Mouse (Mus musculus) lung, adult 2 months (tissue): ENCODE measurements at regions not wholly inside any gene's neighbourhood (a gene's known extent, or its start where the extent isn't known, plus 50 kb on each side); places are given as distances from the start of the nearest gene placed in this dataset.

Experiments used
- DNase-seq: peaks from one replicate; pipeline ENCODE4 v3.0.0; 2022
- H3K4me1 ChIP-seq: fragments of 200-500 bp; 2 replicates; pipeline ENCODE4 v1.6.1; 2011; ENCODE audit warnings: low read length; ENCODE audit not compliant: control insufficient read depth, insufficient read depth
- H3K4me3 ChIP-seq: fragments of 200-500 bp; replicated peaks from 2 replicates; pipeline ENCODE3; 2011; ENCODE audit warnings: low read depth, mild to moderate bottlenecking, control low read depth, low read length; ENCODE audit errors: extremely low read depth
- CTCF ChIP-seq: fragments of 200-500 bp; IDR thresholded peaks from 2 replicates; pipeline ENCODE4 v1.5.1; 2011; ENCODE audit warnings: mild to moderate bottlenecking, low read length, control low read depth; ENCODE audit not compliant: insufficient read depth
- POLR2A ChIP-seq: fragments of 200-500 bp; IDR thresholded peaks from 2 replicates; pipeline ENCODE4 v1.6.1; 2011; ENCODE audit warnings: low read depth, mild to moderate bottlenecking, control low read depth, low read length, borderline replicate concordance; ENCODE audit errors: extremely low read depth
- WGBS: fragments of 180-500 bp; shearing (Covaris S2); methylation state at CpG from one replicate; pipeline ENCODE4 v1.1.7; 2018; 5-methylcytosine and 5-hydroxymethylcytosine counted together

- WGBS = 91% methylated on average over 5 of the region's 5 CpGs
- DNase-seq = no peak
- H3K4me3 ChIP-seq = no peak overlapping the region
- H3K4me1 ChIP-seq = no peaks in the 10 kb centered on the region
- no peak for TF ChIP-seq POLR2A
- no peak for TF ChIP-seq CTCF
These were observed 85.0 kb upstream of the Cacna2d1 start for GRCm38 (mm10) chr5:15849520-15849919.

- Histone ChIP-seq H3K4me1 (no peaks in the 10 kb centered on the region), H3K4me3 (no peak overlapping the region)
- 42% methylated on average over 7 of the region's 7 CpGs for WGBS
- TF ChIP-seq CTCF = no peak
- TF ChIP-seq POLR2A = no peak
- no peak for DNase-seq
These were observed 84.2 kb upstream of the Cacna2d1 start for GRCm38 (mm10) chr5:15850126-15850801.

GRCm38 (mm10) chr5:15854752-15855151, 79.7 kb upstream of the Cacna2d1 start:
- Histone ChIP-seq H3K4me3 (no peak overlapping the region), H3K4me1 (no peaks in the 10 kb centered on the region)
- TF ChIP-seq CTCF = no peak
- no peak for TF ChIP-seq POLR2A
- 66% methylated on average over 1 of the region's 1 CpGs for WGBS
- DNase-seq = no peak

- no peaks in the 10 kb centered on the region for H3K4me1 ChIP-seq
- no peak overlapping the region for H3K4me3 ChIP-seq
- 49% methylated on average over 1 of the region's 1 CpGs for WGBS
- no peak for TF ChIP-seq CTCF
- TF ChIP-seq POLR2A = no peak
- DNase-seq = no peak
These were observed 77.5 kb upstream of the Cacna2d1 start for GRCm38 (mm10) chr5:15857034-15857433.

GRCm38 (mm10) chr5:15874065-15874464, 60.4 kb upstream of the Cacna2d1 start:
- no peak for DNase-seq
- Histone ChIP-seq H3K4me1 (no peaks in the 10 kb centered on the region), H3K4me3 (no peak overlapping the region)
- TF ChIP-seq POLR2A (no peak), CTCF (no peak)
- 77% methylated on average over 3 of the region's 3 CpGs for WGBS

- no peak overlapping the region for H3K4me3 ChIP-seq
- H3K4me1 ChIP-seq = no peaks in the 10 kb centered on the region
- no peak for DNase-seq
- TF ChIP-seq CTCF (no peak), POLR2A (no peak)
These were observed 51.5 kb upstream of the Cacna2d1 start for GRCm38 (mm10) chr5:15883004-15883403.
